Mouse (Mus musculus) heart, embryonic 11.5 days (tissue): ENCODE measurements at regions not wholly inside any gene's neighbourhood (a gene's known extent, or its start where the extent isn't known, plus 50 kb on each side); places are given as distances from the start of the nearest gene placed in this dataset.
"Not testable (repeated sequence)": the region's sequence is repeated elsewhere in the genome, so short reads cannot be mapped to it uniquely, and the experiment has no call there.

Experiments
- ATAC-seq: fragments of 200-750 bp; cut with Nextera tagmentation; replicated peaks from 2 replicates; pipeline ENCODE4 v1.8.0; 2017; ENCODE audit warnings: moderate library complexity; ENCODE audit not compliant: insufficient number of reproducible peaks, low FRiP score, low TSS enrichment
- H3K27ac ChIP-seq: fragments of 300-500 bp; sonication (generic); 2 replicates; pipeline ENCODE4 v1.5.1; 2014; ENCODE audit warnings: mild to moderate bottlenecking, low read depth, low read length
- H3K27me3 ChIP-seq: fragments of 300-500 bp; sonication (generic); 2 replicates; pipeline ENCODE4 v1.6.1; 2014; ENCODE audit warnings: mild to moderate bottlenecking, low read length, mixed read lengths; ENCODE audit not compliant: control insufficient read depth, insufficient read depth
- H3K36me3 ChIP-seq: fragments of 300-500 bp; sonication (generic); 2 replicates; pipeline ENCODE4 v1.6.1; 2014; ENCODE audit warnings: mild to moderate bottlenecking, low read length, moderate library complexity, mixed read lengths; ENCODE audit not compliant: control insufficient read depth, insufficient read depth
- H3K4me1 ChIP-seq: fragments of 300-500 bp; sonication (generic); 2 replicates; pipeline ENCODE4 v1.6.1; 2014; ENCODE audit warnings: low read length; ENCODE audit not compliant: control insufficient read depth, insufficient read depth
- H3K4me2 ChIP-seq: fragments of 300-500 bp; sonication (generic); 2 replicates; pipeline ENCODE4 v1.6.1; 2014; ENCODE audit warnings: mild to moderate bottlenecking, moderate library complexity
- H3K4me3 ChIP-seq: fragments of 300-500 bp; sonication (generic); 2 replicates; pipeline ENCODE4 v1.5.1; 2014; ENCODE audit warnings: low read depth, low read length
- H3K9ac ChIP-seq: fragments of 300-500 bp; sonication (generic); 2 replicates; pipeline ENCODE4 v1.6.1; 2014; ENCODE audit warnings: mild to moderate bottlenecking, low read depth, low read length, moderate library complexity
- H3K9me3 ChIP-seq: fragments of 300-500 bp; sonication (generic); replicated peaks from 2 replicates; pipeline ENCODE4 v1.6.1; 2016; ENCODE audit warnings: low read length; ENCODE audit not compliant: control insufficient read depth
- WGBS: fragments of 180-500 bp; shearing (Covaris S2); extraction: QIAGEN DNeasy Blood & Tissue Kit; methylation state at CpG from one replicate; pipeline ENCODE4 v1.1.7; 2014; ENCODE audit not compliant: insufficient replicate concordance; 5-methylcytosine and 5-hydroxymethylcytosine counted together

DNA sequence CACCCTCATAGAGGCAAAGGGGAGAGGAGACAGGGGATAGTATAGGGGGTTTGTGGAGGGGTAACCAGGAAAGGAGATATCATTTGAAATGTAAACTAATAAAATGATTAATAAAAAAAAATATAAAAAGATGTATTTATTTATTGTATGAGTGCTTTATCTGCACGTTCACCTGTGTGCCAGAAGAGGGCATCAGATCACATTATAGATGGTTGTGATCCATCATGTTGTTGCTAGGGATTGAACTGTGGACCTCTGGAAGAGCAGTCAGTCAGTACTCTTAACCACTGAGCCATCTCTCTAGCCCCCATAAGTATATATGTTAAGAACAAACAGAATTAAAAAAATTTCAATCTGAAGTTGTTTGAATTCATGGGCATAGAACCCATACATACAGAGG, 69.4 kb upstream of the Max start:
- no peak for ATAC-seq
- Histone ChIP-seq H3K9me3 (no peaks in the 10 kb centered on the region), H3K9ac (no peak overlapping the region), H3K4me2 (no peak overlapping the region), H3K36me3 (no peaks in the 10 kb centered on the region), H3K4me1 (no peaks in the 10 kb centered on the region), H3K27ac (no peak overlapping the region), H3K4me3 (no peak overlapping the region), H3K27me3 (no peaks in the 10 kb centered on the region)
- WGBS = 50% methylated on average over 1 of the region's 1 CpGs

DNA sequence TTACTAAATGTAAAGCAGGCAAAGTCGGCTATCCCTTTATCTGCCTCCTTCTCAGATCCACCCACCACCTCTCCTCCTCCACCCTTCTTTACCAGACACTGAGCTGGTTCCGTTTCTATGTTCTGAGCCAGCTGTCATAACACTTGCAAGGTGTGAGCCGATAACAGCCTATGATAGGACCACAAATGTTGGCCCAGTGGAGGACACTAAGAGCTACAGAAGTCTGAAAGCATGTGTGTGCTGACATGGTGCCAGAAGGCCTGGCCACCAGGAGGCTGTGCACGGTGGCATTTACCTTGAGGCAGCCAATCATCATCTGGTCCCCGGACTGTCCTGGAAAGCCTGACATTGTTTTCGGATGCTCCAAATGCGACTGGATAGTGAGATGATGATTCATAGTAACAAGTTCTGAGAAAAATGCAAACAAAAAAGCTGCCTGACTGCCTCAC, 63.5 kb upstream of the Max start:
- Histone ChIP-seq H3K27me3 (peaks cover 6% of the 10 kb centered on the region; the same call in 1 of the 2 replicates), H3K4me3 (no peak overlapping the region), H3K4me1 (no peaks in the 10 kb centered on the region), H3K4me2 (no peak overlapping the region), H3K9me3 (no peaks in the 10 kb centered on the region), H3K36me3 (no peaks in the 10 kb centered on the region), H3K9ac (no peak overlapping the region), H3K27ac (no peak overlapping the region)
- ATAC-seq = no peak
- 58% methylated on average over 7 of the region's 7 CpGs for WGBS

- Histone ChIP-seq H3K27me3 (peaks cover 6% of the 10 kb centered on the region; the same call in 1 of the 2 replicates), H3K4me1 (no peaks in the 10 kb centered on the region), H3K27ac (no peak overlapping the region), H3K4me2 (no peak overlapping the region), H3K4me3 (no peak overlapping the region), H3K9ac (no peak overlapping the region), H3K36me3 (no peaks in the 10 kb centered on the region), H3K9me3 (no peaks in the 10 kb centered on the region)
- 62% methylated on average over 5 of the region's 5 CpGs for WGBS
- ATAC-seq = no peak
These were observed 60.5 kb upstream of the Max start for GRCm38 (mm10) chr12:77022538-77022937.

- Histone ChIP-seq H3K9ac (no peak overlapping the region), H3K9me3 (no peaks in the 10 kb centered on the region), H3K4me1 (no peaks in the 10 kb centered on the region), H3K4me2 (no peak overlapping the region), H3K27me3 (peaks cover 6% of the 10 kb centered on the region; the same call in 1 of the 2 replicates), H3K27ac (no peak overlapping the region), H3K4me3 (no peak overlapping the region), H3K36me3 (no peaks in the 10 kb centered on the region)
- WGBS = 79% methylated on average over 5 of the region's 5 CpGs
- no peak for ATAC-seq
These were observed 59.9 kb upstream of the Max start for GRCm38 (mm10) chr12:77021881-77022280.

GRCm38 (mm10) chr12:77019708-77020511, 57.9 kb upstream of the Max start:
- H3K27ac ChIP-seq = no peak overlapping the region
- no peaks in the 10 kb centered on the region for H3K4me1 ChIP-seq

DNA sequence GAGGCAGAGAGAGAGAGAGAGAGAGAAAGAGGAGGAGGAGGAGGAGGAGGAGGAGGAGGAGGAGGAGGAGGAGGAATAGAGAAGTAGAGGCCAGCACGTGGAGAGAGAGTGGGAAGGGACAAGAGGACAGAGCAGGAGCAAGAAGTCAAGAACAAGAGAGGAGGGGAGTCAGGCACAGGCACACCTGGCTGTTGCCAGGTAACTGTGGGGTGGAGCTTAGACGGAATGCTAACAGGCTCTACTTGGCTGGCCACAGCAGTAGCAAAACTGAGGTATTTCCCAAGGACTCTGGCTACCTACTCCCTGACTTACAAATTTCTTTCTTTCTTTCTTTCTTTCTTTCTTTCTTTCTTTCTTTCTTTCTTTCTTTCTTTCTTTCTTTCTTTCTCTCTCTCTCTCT, 57.1 kb upstream of the Max start:
- H3K36me3 ChIP-seq, ATAC-seq: not testable (repeated sequence)

More at GRCm38 (mm10) chr12:77019708-77020511, 57.9 kb upstream of the Max start:
- Histone ChIP-seq H3K9ac (no peak overlapping the region), H3K27me3 (peaks cover 6% of the 10 kb centered on the region; the same call in 1 of the 2 replicates), H3K4me3 (no peak overlapping the region), H3K36me3 (no peaks in the 10 kb centered on the region), H3K9me3 (no peaks in the 10 kb centered on the region), H3K4me2 (no peak overlapping the region)
- 43% methylated on average over 14 of the region's 14 CpGs for WGBS
- ATAC-seq = no peak

GRCm38 (mm10) chr12:77018373-77018772, 56.4 kb upstream of the Max start:
- Histone ChIP-seq H3K4me2 (no peak overlapping the region), H3K9me3 (no peaks in the 10 kb centered on the region), H3K36me3 (no peaks in the 10 kb centered on the region), H3K4me1 (no peaks in the 10 kb centered on the region), H3K4me3 (no peak overlapping the region), H3K27me3 (peaks cover 6% of the 10 kb centered on the region; the same call in 1 of the 2 replicates), H3K27ac (no peak overlapping the region), H3K9ac (no peak overlapping the region)
- WGBS = 53% methylated on average over 6 of the region's 6 CpGs
- no peak for ATAC-seq

More for the DNA sequence above, 57.1 kb upstream of the Max start:
- not testable (repeated sequence) for H3K4me3 ChIP-seq, H3K9me3 ChIP-seq, H3K27me3 ChIP-seq, H3K4me2 ChIP-seq, H3K4me1 ChIP-seq, H3K27ac ChIP-seq, H3K9ac ChIP-seq
- WGBS = 28% methylated on average over 2 of the region's 2 CpGs

DNA sequence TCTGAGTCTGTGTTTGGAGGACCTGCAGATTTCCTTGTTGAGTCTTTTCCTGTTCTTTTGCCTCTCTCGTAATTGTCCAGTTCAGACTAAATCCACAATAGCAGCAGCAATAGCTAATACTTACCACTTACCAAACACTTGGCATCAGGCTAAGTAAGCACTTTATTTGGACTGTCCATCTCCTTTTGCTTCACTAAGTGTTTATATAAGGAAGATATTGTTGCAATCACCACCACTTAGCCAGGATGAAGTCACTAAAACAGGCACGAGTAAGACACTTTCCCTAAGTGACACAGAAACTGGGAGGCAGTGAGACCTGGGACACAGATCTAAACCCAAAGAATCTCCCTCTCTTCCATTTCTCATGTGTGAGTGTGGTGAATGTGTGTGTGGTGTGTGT, 52.9 kb upstream of the Max start:
- no peak for ATAC-seq
- Histone ChIP-seq H3K4me1 (no peaks in the 10 kb centered on the region), H3K4me3 (no peak overlapping the region), H3K9ac (no peak overlapping the region), H3K9me3 (no peaks in the 10 kb centered on the region), H3K4me2 (no peak overlapping the region), H3K36me3 (no peaks in the 10 kb centered on the region), H3K27me3 (no peaks in the 10 kb centered on the region), H3K27ac (no peak overlapping the region)
- WGBS = 72% methylated on average over 2 of the region's 2 CpGs
